Mouse (Mus musculus): ENCODE data around the gene Crhr1.

Gene Crhr1

GRCm38 (mm10) chr11:104144930-104145329, 12.3 kb downstream of the Crhr1 start:
- no peak for DNase-seq

GRCm38 (mm10) chr11:104148787-104149186, 16.1 kb downstream of the Crhr1 start:
- DNase-seq = no peak

GRCm38 (mm10) chr11:104150911-104151310, 18.3 kb downstream of the Crhr1 start:
- DNase-seq = no peak

- no peak for DNase-seq
Measured at GRCm38 (mm10) chr11:104154332-104154731, 21.7 kb downstream of the Crhr1 start.

GRCm38 (mm10) chr11:104154820-104155635, 22.4 kb downstream of the Crhr1 start:
- no peak for DNase-seq

DNA sequence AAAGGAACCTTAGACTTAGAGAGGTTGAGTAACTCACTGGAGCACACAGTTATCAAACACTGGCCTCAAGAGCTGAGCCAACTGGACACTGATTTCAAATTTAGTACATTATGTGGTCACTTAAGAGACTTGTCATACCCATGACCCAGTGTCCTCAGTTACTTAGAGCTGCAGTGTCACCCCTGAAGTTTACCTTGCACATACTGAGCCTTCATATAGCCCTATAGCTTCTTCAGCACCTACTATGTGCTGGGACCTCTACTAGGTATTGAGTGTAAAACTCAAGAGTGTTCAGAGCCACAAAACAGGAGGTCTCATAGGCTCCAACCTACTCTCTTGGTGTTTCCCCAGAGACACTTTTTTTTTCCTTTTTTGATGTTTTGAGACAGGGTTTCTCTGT, 23.2 kb downstream of the Crhr1 start:
- no peak for DNase-seq

- no peak for DNase-seq
Measured at GRCm38 (mm10) chr11:104156391-104156790, 23.7 kb downstream of the Crhr1 start.

- peak; percentile 80 for DNase-seq
Measured at GRCm38 (mm10) chr11:104157603-104158259, 25.1 kb downstream of the Crhr1 start.

GRCm38 (mm10) chr11:104158260-104158907, 25.7 kb downstream of the Crhr1 start:
- DNase-seq = no peak

- no peak for DNase-seq
Measured at GRCm38 (mm10) chr11:104159769-104160272, 27.2 kb downstream of the Crhr1 start.

DNA sequence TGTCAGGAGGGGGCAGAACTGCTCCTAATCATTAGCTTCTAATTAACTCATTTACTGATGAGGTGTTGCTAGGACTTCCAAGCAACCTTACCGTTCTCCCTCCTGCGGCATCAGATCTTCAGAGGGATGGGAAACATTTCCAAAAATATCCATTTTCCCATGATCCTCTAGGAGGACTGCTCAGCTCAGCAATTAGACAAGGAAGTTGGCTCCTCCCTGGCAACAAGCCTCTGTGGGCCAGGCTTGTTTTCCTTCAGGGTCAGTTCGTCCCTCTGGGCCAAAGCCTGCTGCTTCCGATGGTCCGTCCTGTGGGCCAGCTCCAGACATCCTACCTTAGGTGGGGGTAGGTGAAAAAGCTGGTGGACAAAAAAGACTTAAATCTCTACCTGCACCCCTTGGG, 28.5 kb downstream of the Crhr1 start:
- no peak for DNase-seq

GRCm38 (mm10) chr11:104164257-104164656, 31.6 kb downstream of the Crhr1 start:
- no peak for DNase-seq

DNA sequence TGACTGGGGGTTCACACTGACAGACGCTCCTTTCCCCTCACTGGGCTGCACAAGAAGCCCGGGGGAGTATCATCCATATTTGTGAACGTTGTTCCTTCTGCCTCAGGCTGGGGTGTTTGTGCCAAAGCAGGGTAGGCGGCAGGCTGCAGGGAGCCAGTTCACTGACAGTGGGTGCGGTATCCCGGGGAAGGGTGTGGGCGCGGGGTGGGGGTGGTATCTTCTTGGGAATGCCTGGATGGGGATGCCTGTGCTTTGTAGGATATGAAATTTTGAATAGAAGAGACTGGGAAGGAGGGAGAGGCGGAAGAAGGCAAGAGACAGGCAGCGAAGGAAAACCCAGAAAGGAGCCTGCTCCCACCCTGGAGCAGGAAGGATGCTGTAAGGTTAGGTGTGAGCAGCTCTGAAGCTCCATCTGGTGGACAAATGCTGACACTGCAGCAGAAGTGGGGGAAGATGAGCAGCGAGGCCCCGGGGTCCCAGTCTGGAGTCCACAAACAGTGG, 38.7 kb downstream of the Crhr1 start:
- DNase-seq = peak; percentile 74

DNA sequence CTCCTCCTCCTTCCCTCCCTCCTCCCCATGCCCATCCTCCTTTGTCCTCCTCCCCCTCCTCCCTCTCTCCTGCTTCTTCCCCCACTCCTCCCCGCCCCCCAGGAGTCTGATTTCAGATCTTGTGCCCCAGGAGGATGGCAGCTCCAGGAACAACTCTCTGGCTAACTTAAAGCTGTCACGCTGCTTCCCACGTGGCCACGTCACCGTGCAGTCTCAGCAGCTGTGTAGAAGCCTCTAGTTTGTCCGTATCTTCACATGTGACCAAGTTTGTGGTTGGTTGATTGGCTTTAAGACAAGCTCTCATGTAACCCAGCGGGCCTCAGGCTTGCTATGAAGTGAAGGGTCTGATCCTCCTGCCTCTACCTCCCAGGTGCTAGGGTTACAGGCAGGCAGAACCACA, 46.2 kb downstream of the Crhr1 start:
- DNase-seq = peak; percentile 35

DNA sequence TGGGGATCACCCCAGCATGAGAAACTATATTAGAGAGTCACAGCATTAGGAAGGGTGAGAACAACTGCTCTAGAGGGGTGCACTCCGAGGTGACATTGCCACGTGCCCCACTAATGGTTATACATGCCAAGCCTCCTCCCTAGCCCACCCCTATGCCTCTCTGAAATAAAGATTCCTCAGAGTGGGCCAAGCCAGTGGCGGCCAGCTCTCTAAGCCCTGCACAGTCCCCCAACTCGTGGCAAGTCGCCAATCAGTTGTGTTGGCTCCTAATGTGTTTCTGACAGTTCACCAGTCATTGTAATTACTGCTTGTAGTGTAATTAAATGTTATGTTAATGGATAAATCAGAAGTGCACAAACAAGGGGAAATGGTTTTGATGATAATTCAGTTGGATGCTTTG, 47.1 kb downstream of the Crhr1 start:
- no peak for DNase-seq

- DNase-seq = no peak
Measured at GRCm38 (mm10) chr11:104182141-104182540, 49.5 kb downstream of the Crhr1 start.

- no peak for DNase-seq
Measured at GRCm38 (mm10) chr11:104186135-104186836, 53.6 kb downstream of the Crhr1 start, which contains the start of gene Sppl2c. Gene Sppl2c (plus strand): TSS chr11:104186327.

GRCm38 (mm10) chr11:104186837-104187150, 54.1 kb downstream of the Crhr1 start:
- DNase-seq = no peak

GRCm38 (mm10) chr11:104187766-104188165, 55.1 kb downstream of the Crhr1 start:
- DNase-seq = no peak

- DNase-seq = no peak
Measured at GRCm38 (mm10) chr11:104190008-104190407, 57.4 kb downstream of the Crhr1 start.

DNA sequence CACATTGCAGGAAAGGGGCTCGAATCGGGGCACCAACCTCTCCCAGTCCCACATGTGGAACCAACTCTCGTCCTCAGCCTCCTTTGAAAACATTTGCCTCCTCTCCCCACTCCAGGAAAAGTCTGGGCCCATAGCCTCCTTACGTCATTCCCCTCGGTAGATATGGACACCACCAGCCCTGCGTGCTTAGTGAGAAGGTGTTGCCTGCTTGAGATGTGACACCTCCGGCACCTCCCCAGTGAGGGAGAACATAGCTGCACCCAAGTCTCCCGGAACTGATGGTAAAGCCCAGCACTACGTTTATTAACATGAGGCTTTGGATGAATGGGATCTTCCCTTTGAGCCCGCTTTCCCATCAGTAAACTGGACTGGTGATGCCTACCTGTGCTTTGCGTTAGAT, 62.7 kb downstream of the Crhr1 start:
- no peak for DNase-seq

- peak; percentile 89 for DNase-seq
Measured at GRCm38 (mm10) chr11:104195791-104196190, 63.1 kb downstream of the Crhr1 start.

GRCm38 (mm10) chr11:104197861-104198260, 65.2 kb downstream of the Crhr1 start:
- DNase-seq = no peak

Data from right cerebral cortex, postnatal 14 days (tissue).